Mouse (Mus musculus): ENCODE results near the gene Nav2.
A peak's percentile ranks its signal among the peaks of the same experiment; 100 is the strongest.

Gene Nav2

GRCm38 (mm10) chr7:48938190-48938589 lies 29.7 kb downstream of the Nav2 start:
- peak; percentile 18 for DNase-seq

GRCm38 (mm10) chr7:48948381-48949108 lies 40.0 kb downstream of the Nav2 start:
- DNase-seq = no peak

DNA sequence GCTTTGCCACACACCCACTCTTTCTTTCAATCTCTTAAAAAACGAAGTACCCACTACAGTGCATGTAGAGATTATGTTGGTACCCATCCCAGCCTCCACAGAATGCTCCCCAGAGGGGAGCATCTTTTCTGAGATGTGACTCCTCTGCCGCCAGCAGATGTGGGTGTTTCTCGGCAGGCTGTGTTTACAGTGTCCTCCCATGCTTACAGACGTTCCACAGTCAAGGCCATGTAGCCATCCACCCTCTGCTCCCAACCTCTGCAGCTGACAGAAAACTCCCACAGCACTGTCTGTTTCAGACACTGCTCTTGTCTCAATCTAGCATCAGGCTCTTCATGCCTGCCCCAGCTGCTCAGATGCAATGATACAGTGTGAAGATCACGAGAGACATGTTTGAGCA lies 46.0 kb downstream of the Nav2 start:
- DNase-seq = no peak

DNA sequence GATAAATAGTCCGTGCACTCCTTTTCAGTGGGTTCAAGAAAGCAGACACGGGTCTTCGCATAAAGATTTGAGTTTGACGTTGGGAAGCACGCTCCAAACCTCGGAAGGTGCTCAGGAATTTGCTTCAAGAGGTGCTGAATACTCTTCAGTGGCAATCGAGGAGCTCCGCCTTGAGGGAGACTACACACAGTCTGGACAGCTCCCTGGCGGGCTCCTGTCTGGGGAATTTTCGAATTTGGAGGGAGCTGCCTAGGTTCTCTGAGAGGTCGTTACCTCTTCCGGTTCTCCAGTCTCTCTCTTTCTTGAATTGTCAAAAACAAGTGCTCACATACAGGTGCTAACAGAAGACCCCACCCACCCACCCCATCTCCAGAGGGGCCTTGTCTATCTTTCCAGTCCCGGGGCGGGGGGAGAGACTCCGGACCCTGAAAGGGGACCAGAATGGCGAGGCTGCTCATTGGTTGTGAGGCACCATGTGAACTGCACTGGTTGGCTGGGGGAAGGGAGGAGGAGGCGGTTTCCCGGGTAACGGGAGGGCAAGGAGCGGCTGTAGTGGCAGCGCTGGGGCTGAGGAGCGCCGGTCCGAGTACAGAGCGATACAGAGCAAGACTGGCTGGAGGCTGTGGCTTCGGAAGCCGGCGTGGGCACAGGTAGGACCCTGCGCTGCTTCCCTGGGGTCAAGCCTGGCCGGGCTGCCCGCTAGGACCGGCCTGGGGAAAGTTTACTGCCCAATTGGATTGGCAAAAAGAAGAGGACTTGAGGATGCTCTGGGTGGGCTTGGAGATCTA lies 50.2 kb downstream of the Nav2 start:
- DNase-seq = peak; percentile 90

DNA sequence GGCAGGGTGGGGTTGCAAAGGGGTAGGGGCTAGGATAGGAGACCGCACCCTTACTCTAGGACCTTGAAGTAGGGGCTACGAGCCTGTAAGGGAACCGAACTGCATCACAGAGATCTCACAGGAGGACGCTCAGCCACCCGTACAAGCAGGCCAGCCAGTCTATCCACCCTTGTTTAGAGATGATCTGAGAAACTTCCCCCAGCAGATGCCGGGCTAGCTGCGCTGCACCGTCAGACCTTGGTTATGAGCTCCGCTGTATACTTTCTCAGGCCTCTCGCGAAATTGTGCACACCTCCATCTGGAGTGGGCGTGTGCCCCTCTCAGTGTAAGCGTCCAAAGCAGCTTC lies 50.8 kb downstream of the Nav2 start:
- DNase-seq = no peak

- no peak for DNase-seq
Measured at GRCm38 (mm10) chr7:48960152-48960551, 51.6 kb downstream of the Nav2 start.

DNA sequence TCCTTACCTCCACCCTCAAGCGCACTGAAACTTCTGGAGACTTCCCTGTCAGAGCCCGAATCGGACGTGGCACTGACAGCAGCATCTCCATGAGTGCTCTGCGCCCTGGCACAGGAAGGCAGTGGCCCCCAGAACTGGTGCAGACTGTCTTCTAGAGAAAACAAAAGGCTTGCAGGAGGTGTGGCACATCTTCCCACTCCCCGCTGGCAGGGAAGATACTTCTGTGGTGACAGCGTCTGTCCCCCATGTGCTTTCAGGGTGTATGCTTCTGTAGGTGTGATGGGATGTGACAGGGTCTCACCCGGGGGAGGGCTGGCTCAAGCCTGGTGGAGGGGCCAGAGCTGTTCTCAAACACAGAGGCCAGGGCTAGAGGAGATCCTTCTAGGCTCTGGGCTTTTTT lies 53.0 kb downstream of the Nav2 start:
- DNase-seq = no peak

DNA sequence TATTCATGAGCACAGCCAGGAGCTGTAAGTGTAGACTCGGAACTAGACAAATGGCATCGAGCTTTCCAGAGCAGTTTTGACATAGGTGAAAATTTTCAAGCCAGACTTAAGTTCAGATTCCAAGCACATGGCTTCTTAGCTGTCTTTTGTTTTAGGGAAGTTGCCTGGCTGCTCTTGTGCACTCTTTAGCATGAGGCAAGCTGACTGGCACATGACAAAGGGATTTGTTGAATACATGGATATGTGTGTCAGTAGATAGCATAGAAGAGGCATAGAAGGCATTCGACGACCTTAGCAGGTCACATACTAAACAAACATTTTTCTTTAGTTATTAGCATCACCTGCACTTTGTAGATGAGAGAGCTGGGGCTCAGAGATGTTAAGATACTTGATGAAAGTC lies 53.4 kb downstream of the Nav2 start:
- DNase-seq = no peak

- no peak for DNase-seq
Measured at GRCm38 (mm10) chr7:48963112-48963511, 54.6 kb downstream of the Nav2 start.

DNA sequence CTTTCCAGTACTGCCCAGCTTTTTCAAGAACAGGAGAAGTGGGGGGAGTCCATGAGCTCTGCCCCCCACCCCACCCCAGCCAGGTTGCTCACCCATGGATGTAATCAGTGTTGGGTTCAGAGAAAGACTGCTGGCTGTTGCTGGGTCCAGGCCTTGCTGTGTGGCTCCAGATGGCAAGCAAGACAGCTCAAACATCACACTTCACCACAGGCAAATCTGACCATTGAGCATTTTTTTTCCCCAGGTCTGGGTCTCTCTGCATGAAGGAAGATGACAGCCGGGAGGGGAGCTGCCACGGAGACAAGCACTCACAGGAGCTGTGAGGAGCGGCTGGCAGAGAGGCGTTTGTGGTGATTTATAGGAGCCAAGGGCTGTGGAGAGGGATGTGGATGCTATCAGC lies 55.0 kb downstream of the Nav2 start:
- no peak for DNase-seq

GRCm38 (mm10) chr7:48965796-48966512 lies 57.4 kb downstream of the Nav2 start:
- DNase-seq = no peak

DNA sequence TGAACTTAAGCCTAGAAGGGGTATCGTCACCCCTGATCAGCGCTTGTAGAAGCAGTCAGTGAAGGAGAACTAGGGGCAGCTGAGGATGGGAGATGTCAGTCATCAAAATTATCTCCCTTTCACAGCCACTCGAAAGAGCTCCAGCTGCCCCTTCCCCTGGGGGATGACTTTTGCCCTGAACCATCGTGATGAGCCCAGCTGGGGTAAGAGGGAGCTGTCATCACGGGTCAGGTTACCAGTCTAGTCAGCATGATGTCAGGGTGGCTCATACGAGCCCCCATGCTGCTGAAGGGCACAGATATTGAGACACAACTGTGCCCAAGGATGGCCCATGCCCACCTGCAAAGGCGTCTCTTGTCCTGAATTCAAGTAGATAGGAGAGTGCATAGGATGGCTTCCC lies 72.5 kb downstream of the Nav2 start:
- no peak for DNase-seq

GRCm38 (mm10) chr7:48981814-48982213 lies 73.3 kb downstream of the Nav2 start:
- no peak for DNase-seq

DNA sequence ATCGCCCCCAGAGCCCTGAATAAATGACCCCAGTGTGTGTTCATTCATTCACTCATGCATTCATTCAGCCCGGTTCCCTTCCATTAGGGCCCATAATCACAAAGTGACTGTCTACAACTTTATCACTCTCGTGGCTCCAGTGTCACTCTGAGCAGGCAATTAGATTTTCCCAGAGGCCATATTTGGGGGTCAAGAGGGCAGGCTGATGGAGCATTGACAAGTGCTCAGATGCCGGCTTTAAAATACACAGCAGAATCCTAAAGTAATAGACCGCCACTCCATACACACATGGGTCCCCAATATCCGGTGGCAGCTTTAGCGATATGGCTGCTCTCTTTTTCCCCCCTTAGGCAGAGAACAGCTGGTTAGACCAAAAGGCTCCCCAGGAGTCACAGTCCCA lies 74.1 kb downstream of the Nav2 start:
- no peak for DNase-seq

- no peak for DNase-seq
Measured at GRCm38 (mm10) chr7:48991911-48992552, 83.5 kb downstream of the Nav2 start.

DNA sequence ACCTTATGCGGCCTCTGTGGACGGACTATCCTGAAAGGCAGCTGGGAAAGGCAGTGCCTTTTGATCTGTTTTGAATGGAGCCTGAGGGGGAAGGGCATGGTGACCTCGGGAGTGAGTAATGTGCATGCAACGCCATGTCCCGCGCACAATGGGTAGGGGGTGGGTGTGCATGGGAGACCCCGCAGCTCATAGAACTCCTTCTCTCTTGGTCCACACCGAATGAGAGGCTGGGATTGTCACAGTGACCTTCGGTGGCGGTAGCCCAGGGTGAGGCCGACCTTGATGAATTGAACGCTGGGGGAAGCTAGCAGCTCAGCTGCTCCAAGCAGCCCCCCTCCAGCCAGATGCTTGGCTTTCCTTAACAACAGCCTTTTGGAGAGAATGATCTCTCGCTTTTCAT lies 86.7 kb downstream of the Nav2 start:
- DNase-seq = no peak

DNA sequence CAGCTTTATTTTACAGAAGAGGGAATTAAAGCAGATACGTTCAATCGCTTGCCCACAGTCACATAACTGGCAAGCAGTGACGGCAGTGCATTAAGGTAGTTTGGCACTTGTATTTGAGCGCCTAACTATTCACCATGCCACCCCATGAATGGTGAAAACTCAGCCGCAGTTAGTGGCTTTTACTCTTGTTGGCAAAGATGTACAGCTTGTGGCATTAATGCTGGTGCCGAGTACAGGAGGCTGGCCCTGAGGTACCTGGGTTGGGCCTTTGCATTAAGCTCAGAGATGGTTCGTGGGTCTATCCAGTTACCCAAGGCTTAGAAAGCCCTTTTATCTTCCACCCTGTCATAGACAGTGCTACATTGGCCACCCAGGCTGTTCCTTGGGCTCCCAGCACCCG lies 87.2 kb downstream of the Nav2 start:
- no peak for DNase-seq

GRCm38 (mm10) chr7:48996829-48997228 lies 88.3 kb downstream of the Nav2 start:
- DNase-seq = no peak

DNA sequence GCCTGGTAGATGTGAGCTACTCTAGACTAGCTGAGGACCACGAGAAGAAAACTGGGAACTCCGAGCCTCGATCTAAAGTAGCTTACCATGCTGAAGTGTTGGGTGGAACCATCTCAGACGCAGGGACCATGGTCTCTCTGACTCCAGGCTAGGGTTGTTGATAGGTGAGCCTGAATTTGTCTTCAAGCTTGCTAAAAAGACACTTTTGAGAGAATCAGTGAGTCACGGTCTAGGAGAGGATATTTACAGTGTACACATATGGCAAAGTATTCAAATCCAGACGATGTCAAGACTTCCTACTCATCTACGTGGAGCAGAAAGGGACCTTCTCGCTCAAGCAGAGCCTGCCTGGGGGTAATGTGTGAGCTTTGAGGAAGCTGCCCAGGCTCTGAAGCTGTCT lies 89.6 kb downstream of the Nav2 start:
- peak; percentile 55 for DNase-seq

GRCm38 (mm10) chr7:48998595-48998994 lies 90.1 kb downstream of the Nav2 start:
- peak; percentile 77 for DNase-seq

DNA sequence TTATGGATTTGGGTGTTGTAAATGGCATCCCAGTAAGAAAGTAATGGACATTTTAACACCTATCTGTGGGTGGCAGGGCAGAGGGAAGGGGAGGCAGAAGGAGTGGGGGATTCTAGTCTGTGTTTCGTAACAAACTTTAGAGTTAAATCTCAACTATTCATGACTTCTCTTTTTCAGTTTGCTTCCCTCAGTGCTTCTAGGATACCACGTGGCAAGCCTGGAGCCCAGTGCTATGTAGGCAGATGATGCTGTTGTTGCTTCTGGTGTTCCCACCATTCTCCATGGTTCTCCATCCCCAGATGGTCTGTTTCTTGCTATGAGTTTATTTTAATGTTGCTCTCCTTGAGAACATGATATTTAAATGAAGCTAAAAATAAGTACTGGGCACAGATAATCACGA lies 92.3 kb downstream of the Nav2 start:
- peak; percentile 85 for DNase-seq

GRCm38 (mm10) chr7:49004402-49004801 lies 95.9 kb downstream of the Nav2 start:
- DNase-seq = no peak

DNA sequence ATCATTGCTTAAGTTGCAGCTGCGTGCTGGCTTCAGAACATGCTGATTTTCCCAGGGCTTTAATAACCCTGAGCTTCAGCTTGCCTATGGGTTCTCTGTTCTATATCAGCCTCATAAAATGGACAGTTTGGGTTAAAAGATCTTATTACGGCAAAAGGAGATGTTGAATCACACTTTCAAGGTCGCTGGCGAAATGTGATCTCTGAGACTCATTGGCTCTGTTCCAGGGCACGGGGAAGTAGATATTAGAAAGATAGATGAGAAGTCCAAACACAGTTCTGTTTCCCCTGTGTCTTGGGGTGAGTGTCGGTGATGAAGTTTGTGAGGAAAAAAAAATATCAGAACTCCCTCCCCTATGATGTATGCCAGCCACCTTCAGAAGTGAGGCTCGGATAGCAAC lies 98.4 kb downstream of the Nav2 start:
- DNase-seq = no peak

- peak; percentile 42 for DNase-seq
Measured at GRCm38 (mm10) chr7:49010739-49011138, 102.2 kb downstream of the Nav2 start.

Data from layer of hippocampus, adult 9-11 months (tissue).